ENCODE assay signal across 8 mouse cellular contexts in the genomic region with DNA sequence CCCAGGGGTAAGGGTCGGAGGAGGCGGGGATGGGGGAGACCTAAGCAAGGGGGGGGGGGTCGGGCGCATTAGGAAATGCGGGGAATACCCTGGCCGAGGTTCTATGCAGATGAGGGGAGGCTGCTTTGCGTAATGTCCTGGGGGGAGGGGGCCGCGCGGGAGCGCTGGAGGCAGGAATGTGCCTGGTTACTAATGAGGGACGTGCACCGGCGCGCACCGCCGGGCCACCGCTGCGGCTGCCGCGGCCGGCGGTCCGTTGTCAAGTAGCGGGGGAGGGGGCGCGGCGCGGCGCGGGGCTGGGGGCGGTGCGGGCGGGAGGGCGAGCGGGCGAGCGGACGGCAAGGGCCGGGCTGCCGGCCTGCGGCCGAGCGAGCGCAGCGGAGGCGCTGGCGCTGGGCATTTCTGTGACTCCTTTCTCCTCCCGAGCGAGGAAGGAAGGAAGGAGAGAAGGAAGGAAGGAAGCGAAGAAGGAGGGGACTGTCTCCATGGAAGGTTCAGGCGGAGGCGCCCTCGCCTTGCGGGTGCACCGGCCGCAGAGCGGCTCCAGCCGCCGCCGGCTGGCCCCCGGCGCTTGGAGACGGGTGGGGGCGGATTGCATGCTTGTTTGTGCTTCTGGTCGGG. TPM values are rescaled to one million over a fixed set of nuclear protein-coding genes. Genes with fewer than 3 reads are reported as not detected.
DNase-seq lines count a peak whose midpoint lies in the region; ATAC-seq and TF ChIP-seq lines count a peak whose summit lies in the region.

No protein-coding gene starts in this region.

- H3K9me3 ChIP-seq in embryonic facial prominence, embryonic 13.5 days, result no peaks in the 10 kb centered on the region
- no peaks in the 10 kb centered on the region for H3K9me3 ChIP-seq in heart, embryonic 11.5 days (replicated peaks; ENCODE audit: control insufficient read depth, low read length)
- no peaks in the 10 kb centered on the region for H3K9me3 ChIP-seq in kidney, embryonic 15.5 days (replicated peaks)
- H3K9me3 ChIP-seq in neural tube, embryonic 13.5 days, result no peaks in the 10 kb centered on the region

- H3K27me3 ChIP-seq in embryonic facial prominence, embryonic 13.5 days, result peaks cover 14% of the 10 kb centered on the region
- H3K27me3 ChIP-seq in heart, embryonic 11.5 days (ENCODE audit: control insufficient read depth, insufficient read depth, low read length), result no peaks in the 10 kb centered on the region
- peaks cover 9% of the 10 kb centered on the region for H3K27me3 ChIP-seq in kidney, embryonic 15.5 days
- no peaks in the 10 kb centered on the region for H3K27me3 ChIP-seq in liver, adult 2 months (ENCODE audit: control insufficient read depth, insufficient read depth, low read length)
- H3K27me3 ChIP-seq in neural tube, embryonic 13.5 days, result no peaks in the 10 kb centered on the region; the same call in 1 of the 2 replicates

- under 1% methylated on average over 55 of the region's 66 CpGs for WGBS in embryonic facial prominence, embryonic 13.5 days
- WGBS in heart, embryonic 11.5 days (ENCODE audit: insufficient replicate concordance), result 0% methylated on average over 33 of the region's 66 CpGs
- WGBS in kidney, embryonic 15.5 days, result under 1% methylated on average over 61 of the region's 66 CpGs
- WGBS in liver, adult 2 months, result 3% methylated on average over 55 of the region's 66 CpGs
- 1% methylated on average over 52 of the region's 66 CpGs for WGBS in neural tube, embryonic 13.5 days

- TF ChIP-seq CTCF in liver, adult 2 months (IDR thresholded peaks at IDR 0.05; ENCODE audit: low read depth, low read length), result no peak

- H3K9ac ChIP-seq in embryonic facial prominence, embryonic 13.5 days, result peak overlapping the region; percentile 87
- peak overlapping the region; percentile 93 for H3K9ac ChIP-seq in heart, embryonic 11.5 days (ENCODE audit: low read depth, low read length)
- H3K9ac ChIP-seq in kidney, embryonic 15.5 days, result peak overlapping the region; percentile 82
- peak overlapping the region; percentile 96 for H3K9ac ChIP-seq in liver, adult 2 months (ENCODE audit: low read depth, low read length)
- peak overlapping the region; percentile 94 for H3K9ac ChIP-seq in neural tube, embryonic 13.5 days

- H3K4me3 ChIP-seq in embryonic facial prominence, embryonic 13.5 days, result peak overlapping the region; percentile 78
- peak overlapping the region; percentile 72 for H3K4me3 ChIP-seq in heart, embryonic 11.5 days (ENCODE audit: low read depth, low read length)
- peak overlapping the region; percentile 80 for H3K4me3 ChIP-seq in kidney, embryonic 15.5 days (replicated peaks)
- H3K4me3 ChIP-seq in liver, adult 2 months (ENCODE audit: insufficient read depth, low read depth, low read length), result peak overlapping the region; percentile 73
- peak overlapping the region; percentile 84 for H3K4me3 ChIP-seq in neural tube, embryonic 13.5 days

- peak overlapping the region; percentile 96 for H3K27ac ChIP-seq in embryonic facial prominence, embryonic 13.5 days
- H3K27ac ChIP-seq in heart, embryonic 11.5 days (ENCODE audit: low read depth, low read length), result peak overlapping the region; percentile 98
- H3K27ac ChIP-seq in kidney, embryonic 15.5 days, result peak overlapping the region; percentile 96
- peak overlapping the region; percentile 94 for H3K27ac ChIP-seq in liver, adult 2 months (replicated peaks; ENCODE audit: insufficient read depth, low read depth, low read length)
- H3K27ac ChIP-seq in neural tube, embryonic 13.5 days (replicated peaks), result peak overlapping the region; percentile 99

- peaks cover 3% of the 10 kb centered on the region; the same call in 1 of the 2 replicates for H3K79me2 ChIP-seq in liver, adult 2 months (ENCODE audit: control insufficient read depth, insufficient read depth, low read length)

- H3K4me1 ChIP-seq in embryonic facial prominence, embryonic 13.5 days, result peaks cover 6% of the 10 kb centered on the region
- no peaks in the 10 kb centered on the region for H3K4me1 ChIP-seq in heart, embryonic 11.5 days (ENCODE audit: control insufficient read depth, insufficient read depth, low read length)
- H3K4me1 ChIP-seq in kidney, embryonic 15.5 days, result peaks cover 9% of the 10 kb centered on the region; the same call in 1 of the 2 replicates
- H3K4me1 ChIP-seq in liver, adult 2 months (ENCODE audit: control insufficient read depth, insufficient read depth, low read length), result peaks cover 5% of the 10 kb centered on the region; the same call in 1 of the 2 replicates
- H3K4me1 ChIP-seq in neural tube, embryonic 13.5 days (replicated peaks), result peaks cover 12% of the 10 kb centered on the region

- peak overlapping the region; percentile 99 for H3K4me2 ChIP-seq in embryonic facial prominence, embryonic 13.5 days
- H3K4me2 ChIP-seq in heart, embryonic 11.5 days, result peak overlapping the region; percentile 81
- H3K4me2 ChIP-seq in kidney, embryonic 15.5 days, result peak overlapping the region; percentile 84
- peak overlapping the region; percentile 98 for H3K4me2 ChIP-seq in neural tube, embryonic 13.5 days

- peak; percentile 43 for DNase-seq in 3T3-L1 (ENCODE audit: low read depth, low spot score)
- DNase-seq in adrenal gland, adult 18-20 months (ENCODE audit: low spot score in 2 of 2), result peak; percentile 71 to 72
- DNase-seq in liver, adult 2 months (ENCODE audit: extremely low read depth, low read depth, low spot score), result peak; percentile 44
- DNase-seq in testis, postnatal 14 days (ENCODE audit: low spot score), result peak; percentile 46

- ATAC-seq in embryonic facial prominence, embryonic 13.5 days (ENCODE audit: insufficient number of reproducible peaks, insufficient read depth, low FRiP score, low TSS enrichment, low read depth), result 0 out of 2 replicates have a peak, but pooled peaks have one; percentile 29
- peak; percentile 56 for ATAC-seq in heart, embryonic 11.5 days (replicated peaks; ENCODE audit: insufficient number of reproducible peaks, low FRiP score, low TSS enrichment)
- ATAC-seq in kidney, embryonic 15.5 days (replicated peaks; ENCODE audit: low FRiP score), result peak; percentile 40
- peak; percentile 66 for ATAC-seq in neural tube, embryonic 13.5 days (ENCODE audit: low read depth)

- H3K36me3 ChIP-seq in embryonic facial prominence, embryonic 13.5 days, result no peaks in the 10 kb centered on the region
- no peaks in the 10 kb centered on the region for H3K36me3 ChIP-seq in heart, embryonic 11.5 days (ENCODE audit: control insufficient read depth, insufficient read depth, low read length)
- no peaks in the 10 kb centered on the region for H3K36me3 ChIP-seq in kidney, embryonic 15.5 days
- no peaks in the 10 kb centered on the region for H3K36me3 ChIP-seq in liver, adult 2 months (ENCODE audit: control insufficient read depth, insufficient read depth, low read length)
- H3K36me3 ChIP-seq in neural tube, embryonic 13.5 days, result no peaks in the 10 kb centered on the region

- TF ChIP-seq POLR2A in liver, adult 2 months (IDR thresholded peaks at IDR 0.05; ENCODE audit: extremely low read depth, insufficient read depth, low read length), result 0 out of 2 replicates have a peak, but pooled peaks have one; percentile 30

RNA-seq across cellular contexts. Expression of a gene that starts 1.1 kb away (rescaled TPM):
- 10 to 100 TPM; 24.1 to 35.6 TPM for total RNA-seq in adrenal gland, adult 18-20 months (2021)
- 7.3 and 7.7 TPM in 2 replicates for polyA plus RNA-seq in embryonic facial prominence, embryonic 13.5 days (2015; fragmentation: Nextera tagmentation; extraction: Ambion mirVana)
- polyA plus RNA-seq in heart, embryonic 11.5 days (2014; fragmentation: Nextera tagmentation; extraction: Ambion mirVana), result 7.3 and 8.0 TPM in 2 replicates
- polyA plus RNA-seq in kidney, embryonic 15.5 days (2015; fragmentation: Nextera tagmentation; extraction: Ambion mirVana), result 4.6 and 5.9 TPM in 2 replicates
- 5.4 and 6.4 TPM in 2 replicates for total RNA-seq in liver, adult 2 months (2014; rRNA removed)
- polyA plus RNA-seq in liver, adult 2 months (2012; rRNA removed), result 1.5 TPM in 2 replicates
- polyA plus RNA-seq in neural tube, embryonic 13.5 days (2015; fragmentation: Nextera tagmentation; extraction: Ambion mirVana), result 8.6 and 9.5 TPM in 2 replicates

Comparison
In these comparisons a context has a peak if more than half of its experiments do, and no peak if none do; other contexts are left out.
1. Peak in every context shown above with its lines: DNase-seq, ATAC-seq, H3K4me3 ChIP-seq and H3K27ac ChIP-seq.